Mouse (Mus musculus): ENCODE measurements at regions not wholly inside any gene's neighbourhood (a gene's known extent, or its start where the extent isn't known, plus 50 kb on each side); places are given as distances from the start of the nearest gene placed in this dataset.

DNA sequence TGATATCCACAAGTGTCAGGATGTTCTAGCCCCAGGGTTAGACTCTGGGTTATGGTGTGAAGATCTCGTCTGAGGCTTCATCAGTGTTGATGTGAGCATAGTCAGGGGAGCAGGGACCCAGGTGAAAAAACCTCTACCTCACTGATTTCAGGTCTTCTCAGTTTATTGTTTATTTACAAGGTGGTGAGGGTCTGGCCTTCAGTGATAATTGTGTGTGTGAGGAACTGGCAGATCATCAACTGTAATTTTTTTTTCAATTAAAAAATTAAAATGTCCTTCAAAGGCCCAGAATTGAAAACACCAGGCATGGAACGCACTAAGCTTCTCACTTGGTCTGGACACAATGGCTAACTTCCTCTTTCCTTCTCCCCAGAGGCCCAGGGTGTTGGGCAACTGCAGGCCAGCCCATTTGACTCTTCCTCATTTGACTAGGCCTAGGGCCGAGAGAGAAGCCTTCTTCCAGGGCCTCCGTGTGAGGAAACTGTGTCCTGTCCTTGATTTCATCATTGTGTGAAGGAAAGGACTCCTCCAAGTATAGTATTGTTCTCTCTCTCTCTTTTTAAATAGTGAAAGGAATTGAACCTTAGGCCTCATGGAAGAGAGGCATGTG is 91.0 kb upstream of the Klf4 start:
- TF ChIP-seq GATA4 (IDR thresholded peaks at IDR 0.05; ENCODE audit: insufficient replicate concordance, low read length), result no peak

DNA sequence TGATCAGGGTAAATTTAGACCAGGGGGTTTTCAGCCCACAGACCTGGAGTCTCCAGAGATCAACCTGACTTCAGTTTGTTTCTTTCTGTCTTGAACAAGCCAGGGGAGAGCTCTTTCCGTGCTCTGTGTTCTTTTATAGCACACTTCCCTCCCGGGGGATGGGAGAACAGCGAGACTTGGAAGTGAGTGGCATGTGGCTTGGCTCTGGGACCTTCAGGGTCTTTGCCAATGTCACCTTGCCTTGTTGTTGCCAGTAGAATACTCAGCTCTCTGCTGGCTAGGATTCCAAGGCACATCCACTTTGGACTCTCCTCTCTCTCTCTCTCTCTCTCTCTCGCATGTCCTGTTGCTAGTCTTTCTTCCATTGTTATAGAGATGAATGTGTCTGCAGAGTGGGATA is 90.4 kb upstream of the Klf4 start:
- TF ChIP-seq GATA4 (IDR thresholded peaks at IDR 0.05; ENCODE audit: insufficient replicate concordance, low read length), result no peak

DNA sequence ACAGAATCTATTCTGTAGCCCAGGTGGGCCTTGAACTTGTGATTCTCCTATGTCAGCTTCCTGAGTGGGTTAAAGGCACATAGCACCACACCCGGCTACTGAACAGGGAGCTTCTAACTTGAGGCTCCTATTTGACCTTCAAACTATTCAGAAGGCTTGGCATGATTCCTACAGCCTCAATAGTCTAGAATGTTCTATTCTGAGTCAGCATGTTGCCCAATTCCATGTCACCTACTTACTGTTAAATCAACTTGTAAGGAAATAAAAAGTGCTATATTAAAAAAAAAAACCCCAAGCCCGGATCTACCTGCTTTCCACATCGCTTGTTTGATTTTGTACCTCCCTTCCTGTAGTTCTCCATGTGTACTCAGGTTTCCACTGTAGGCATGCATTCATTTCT is 87.6 kb upstream of the Klf4 start:
- TF ChIP-seq GATA4 (IDR thresholded peaks at IDR 0.05; ENCODE audit: insufficient replicate concordance, low read length), result no peak

DNA sequence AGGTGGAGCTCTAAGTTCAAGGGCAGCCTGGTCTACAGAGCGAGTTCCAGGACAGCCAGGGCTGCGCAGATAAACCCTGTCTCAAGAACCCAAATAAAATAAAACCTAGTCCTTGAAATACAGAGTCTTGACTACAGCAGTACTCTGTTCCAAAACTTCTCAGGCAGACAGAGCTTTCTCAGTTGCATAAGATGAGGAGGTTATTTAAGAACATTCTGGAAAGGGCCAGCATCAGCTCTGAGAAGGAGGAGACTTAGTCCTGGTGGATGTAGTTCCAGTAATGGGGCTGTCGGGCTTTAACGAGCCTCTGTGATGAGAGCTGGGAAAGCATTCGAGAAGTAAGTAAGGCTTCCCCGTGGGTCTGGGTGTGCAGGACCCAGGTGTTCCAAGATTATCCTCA is 83.5 kb upstream of the Klf4 start:
- no peak for TF ChIP-seq GATA4 (IDR thresholded peaks at IDR 0.05; ENCODE audit: insufficient replicate concordance, low read length)

DNA sequence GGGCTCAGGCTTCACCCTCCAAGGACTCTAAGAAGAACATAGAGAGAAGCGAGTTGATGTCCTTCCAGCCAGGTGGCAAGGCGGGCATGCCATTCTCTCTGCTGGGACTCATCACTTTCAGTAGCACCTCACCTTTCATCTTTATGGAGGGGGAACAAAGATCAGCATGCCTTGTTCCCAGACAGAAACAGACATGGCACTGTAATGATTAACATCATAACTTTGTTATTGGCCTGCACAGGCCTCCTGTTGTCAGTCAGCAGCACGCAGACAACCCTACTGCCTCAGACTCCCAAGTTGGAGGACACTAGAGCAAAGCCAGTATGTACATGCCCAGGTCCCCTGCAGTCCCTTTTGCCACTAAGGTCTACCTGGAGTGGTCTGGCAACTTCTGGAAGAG is 81.3 kb upstream of the Klf4 start:
- no peak for TF ChIP-seq GATA4 (IDR thresholded peaks at IDR 0.05; ENCODE audit: insufficient replicate concordance, low read length)

DNA sequence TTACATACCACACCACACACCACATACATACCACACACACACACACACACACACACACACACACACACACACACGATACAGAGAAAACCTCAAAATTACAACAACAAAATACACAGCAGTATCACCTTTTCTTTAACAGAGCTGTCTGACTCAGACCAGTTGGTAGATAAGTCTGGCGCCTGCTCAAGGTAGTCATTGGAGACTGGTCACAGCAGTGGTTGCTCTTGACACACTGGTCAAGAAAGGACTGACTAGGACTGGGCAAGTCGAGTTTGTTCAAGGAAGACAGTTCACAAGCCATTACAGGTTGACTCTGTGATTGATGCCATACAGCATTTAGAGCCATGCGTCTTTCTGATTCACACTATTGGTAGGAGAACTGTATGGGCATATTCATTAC is 78.7 kb upstream of the Klf4 start:
- no peak for TF ChIP-seq GATA4 (IDR thresholded peaks at IDR 0.05; ENCODE audit: insufficient replicate concordance, low read length)

DNA sequence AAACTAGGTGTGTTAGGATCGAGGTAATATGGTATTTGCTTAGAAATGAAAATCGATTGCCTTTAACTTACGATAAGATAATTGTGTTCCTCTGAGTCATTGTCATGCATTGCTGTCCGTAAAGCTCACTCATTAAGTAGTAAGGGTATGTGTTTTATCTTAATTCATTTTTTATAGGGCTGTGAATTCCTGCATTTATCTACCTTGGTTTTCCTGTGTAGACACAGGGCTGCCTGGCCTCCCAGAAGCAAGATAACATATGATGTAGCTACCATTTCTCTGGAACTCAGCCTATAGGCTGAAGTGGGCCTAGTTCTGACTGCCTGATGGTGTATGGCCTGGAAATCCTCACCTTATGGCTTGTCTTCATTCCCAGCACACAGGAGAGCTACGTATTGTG is 76.9 kb upstream of the Klf4 start:
- no peak for TF ChIP-seq GATA4 (IDR thresholded peaks at IDR 0.05; ENCODE audit: insufficient replicate concordance, low read length)

DNA sequence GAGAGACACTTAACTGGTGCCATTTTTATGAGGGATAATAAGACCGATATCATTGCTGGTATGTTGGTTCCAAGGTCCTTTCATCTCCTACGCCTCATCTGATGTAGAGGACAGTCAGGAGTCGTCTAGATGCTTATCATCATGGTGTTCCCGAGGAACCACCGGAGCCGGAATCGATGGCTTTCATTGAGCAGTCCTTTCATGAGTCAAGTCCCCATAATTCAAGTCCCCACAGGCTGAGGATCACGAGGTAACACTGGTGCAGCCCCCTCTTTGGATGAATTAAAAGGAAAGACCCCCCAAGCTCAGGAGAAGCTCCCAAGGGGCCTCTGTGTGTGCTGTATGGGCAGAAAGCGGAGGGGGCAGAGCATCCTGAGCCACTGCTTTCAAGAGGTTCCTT is 73.3 kb upstream of the Klf4 start:
- no peak for TF ChIP-seq GATA4 (IDR thresholded peaks at IDR 0.05; ENCODE audit: insufficient replicate concordance, low read length)

DNA sequence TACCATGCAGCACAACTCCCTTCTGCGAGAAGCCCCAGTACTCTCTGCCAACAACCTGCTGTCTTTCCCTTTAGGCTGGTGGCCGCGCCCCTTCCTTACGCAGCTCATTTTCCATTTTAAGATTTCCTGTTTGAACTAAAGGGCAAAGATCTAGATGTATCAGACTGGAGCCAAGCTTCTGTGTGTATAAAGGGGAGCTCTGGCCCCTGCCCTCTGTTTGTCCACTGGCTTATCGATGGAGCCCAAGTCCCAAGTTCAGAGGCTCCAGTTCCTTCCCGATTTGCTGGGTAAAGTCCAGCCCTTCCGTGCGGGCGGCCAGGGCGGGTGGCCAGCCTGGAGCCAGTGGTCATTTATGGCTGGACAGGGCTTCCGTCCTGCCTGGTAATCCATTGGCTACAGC is 72.6 kb upstream of the Klf4 start:
- peak; percentile 95; the same call in 1 of the 2 replicates for TF ChIP-seq GATA4 (IDR thresholded peaks at IDR 0.05; ENCODE audit: insufficient replicate concordance, low read length)

DNA sequence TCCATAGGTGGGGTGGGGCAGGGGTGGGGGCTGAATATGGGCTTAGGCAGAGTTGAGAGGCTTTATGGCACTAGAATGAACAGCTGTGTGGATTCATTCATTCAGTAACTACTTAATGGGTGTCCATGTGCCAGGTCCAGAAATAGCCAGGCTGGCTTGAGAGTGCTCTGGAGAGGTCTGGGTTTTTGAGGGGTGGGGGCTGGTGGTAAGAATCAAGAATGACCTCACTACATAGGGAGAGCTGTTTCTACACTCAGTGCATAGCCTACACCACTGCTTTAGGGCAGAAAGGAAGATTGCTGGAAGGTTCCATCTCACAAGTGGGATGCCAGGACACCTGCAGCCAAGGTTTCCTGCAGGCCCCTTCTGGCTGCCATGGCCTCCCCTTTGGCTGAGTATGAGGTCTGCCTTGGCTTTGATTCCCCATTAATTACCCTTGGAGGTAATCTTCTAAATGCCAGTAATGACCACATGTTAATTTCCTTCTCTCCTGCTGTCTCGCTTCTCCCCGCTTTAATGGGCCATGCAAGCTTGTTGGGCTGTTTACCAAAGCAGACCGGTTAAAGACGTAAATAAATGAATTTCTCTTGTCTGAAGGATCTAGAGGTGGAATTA is 71.7 kb upstream of the Klf4 start:
- TF ChIP-seq GATA4 (IDR thresholded peaks at IDR 0.05; ENCODE audit: insufficient replicate concordance, low read length), result no peak

DNA sequence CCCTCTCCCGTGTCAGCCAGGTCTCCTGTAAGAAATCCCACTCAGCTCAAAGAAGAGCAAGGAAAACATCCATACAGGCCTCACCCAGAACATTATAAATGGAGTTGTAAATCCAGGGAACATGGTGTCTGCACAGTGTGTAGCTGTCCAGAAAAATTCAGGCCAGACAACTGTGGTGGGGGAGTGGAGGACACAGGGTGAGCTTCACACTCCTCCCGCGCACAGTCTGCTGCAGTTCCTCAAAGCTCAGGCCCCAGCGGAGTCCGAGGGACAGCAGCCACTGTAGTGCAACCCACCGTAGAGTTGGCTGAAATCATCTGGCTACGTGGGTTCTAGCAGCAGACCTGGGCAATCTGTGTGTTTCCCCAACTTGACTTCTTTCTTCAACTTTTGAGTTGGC is 62.9 kb upstream of the Klf4 start:
- TF ChIP-seq GATA4 (IDR thresholded peaks at IDR 0.05; ENCODE audit: insufficient replicate concordance, low read length), result no peak

DNA sequence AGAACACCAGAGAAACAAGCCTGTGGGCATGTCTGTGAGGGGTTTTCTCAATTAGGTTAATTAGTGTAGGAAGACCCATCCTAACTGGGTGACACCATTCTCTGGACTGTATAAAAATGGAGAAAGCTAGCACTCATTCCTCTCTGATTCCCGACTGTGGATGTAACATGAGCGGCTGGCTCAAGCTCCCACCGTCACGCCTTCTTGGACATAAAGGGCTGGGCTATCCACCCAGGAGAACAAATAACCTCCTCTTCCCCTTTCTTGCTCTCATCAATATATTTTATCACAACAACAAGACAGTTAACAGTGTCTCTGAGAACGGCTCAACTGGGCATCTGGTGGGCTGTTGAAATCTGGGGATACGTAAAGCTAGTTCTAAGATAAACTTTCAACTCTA is 62.4 kb upstream of the Klf4 start:
- no peak for TF ChIP-seq GATA4 (IDR thresholded peaks at IDR 0.05; ENCODE audit: insufficient replicate concordance, low read length)

DNA sequence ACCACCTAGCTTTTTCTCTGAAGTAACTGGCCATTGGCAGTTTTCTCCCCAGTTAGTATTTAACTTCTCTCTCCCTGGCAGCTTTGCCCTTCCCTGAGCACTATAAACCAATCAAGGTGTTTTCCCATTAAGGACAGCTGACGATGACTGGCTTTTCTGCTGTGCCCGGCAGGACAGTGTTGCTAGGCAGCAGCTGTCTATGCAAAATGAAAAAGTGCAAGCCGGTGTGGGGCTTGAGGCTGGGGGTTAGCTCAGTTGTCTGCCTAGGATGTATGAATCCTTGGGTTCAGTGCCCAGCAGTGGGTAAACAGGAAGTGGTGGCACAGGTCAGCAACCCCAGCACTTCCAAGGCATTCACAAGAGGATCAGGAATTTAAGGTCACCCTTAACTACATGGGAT is 60.9 kb upstream of the Klf4 start:
- TF ChIP-seq GATA4 (IDR thresholded peaks at IDR 0.05; ENCODE audit: insufficient replicate concordance, low read length), result no peak

DNA sequence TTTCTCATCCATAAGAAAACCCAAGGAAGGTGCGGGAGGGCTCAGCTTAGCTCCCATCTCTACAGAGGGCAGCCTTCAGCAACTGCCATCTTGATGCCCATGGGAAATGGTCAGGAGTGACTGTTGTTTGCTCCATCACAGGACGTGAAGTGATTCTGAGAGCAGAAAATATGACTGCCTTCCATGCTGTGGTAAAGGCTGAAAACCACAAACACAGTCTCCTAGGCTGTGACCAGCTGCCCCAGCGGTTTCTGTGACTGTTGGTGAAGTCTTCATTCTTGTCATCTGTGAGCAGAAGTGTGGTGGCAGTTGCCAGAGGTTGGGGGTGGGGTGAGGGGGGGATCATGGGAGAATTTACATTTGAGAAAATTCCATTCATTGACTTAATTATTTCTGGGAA is 53.9 kb upstream of the Klf4 start:
- no peak for TF ChIP-seq GATA4 (IDR thresholded peaks at IDR 0.05; ENCODE audit: insufficient replicate concordance, low read length)

DNA sequence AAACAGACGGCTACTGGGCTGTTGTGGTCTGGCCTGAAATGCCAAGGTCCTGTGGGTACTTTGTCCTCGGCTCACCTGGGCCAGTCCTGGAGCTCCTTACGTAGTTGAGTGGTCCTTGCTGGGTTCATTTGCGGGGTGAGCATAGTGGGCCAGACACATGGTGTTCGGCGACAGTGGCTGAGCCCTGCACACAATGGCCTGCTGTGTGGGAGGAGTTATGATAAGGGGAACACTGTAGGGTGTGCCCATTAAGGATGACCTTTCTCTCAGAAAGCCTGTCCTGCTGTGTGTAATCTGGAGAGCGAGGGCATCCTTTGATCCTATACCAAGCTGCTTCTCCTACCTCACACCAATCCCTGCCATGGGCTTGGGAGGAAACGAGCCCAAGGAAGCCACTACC is 51.3 kb upstream of the Klf4 start:
- no peak for TF ChIP-seq GATA4 (IDR thresholded peaks at IDR 0.05; ENCODE audit: insufficient replicate concordance, low read length)
